Mouse (Mus musculus): ENCODE measurements around the gene Gm17428.

DNA sequence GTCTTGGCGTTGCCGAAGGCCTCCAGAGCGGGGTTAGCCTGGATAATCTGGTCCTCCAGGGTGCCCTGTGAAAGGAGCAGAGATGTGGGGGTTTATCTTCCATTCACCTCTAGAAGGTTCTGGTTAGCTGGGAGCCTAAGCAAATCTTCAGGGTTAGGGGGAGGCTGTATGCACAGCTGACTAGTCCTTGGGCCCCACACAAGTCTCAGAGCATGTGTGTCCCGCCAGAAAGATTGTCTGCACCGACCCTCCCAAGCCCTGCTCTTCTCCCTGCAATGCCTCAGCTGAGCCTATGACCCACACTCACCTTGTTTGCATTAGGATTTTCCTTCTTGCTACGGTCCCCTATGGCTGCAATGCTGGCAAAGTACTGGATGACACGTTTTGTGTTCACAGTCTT, 14.0 kb upstream of the Gm17428 start:
- no peak for TF ChIP-seq POLR2A (IDR thresholded peaks at IDR 0.05; ENCODE audit: borderline replicate concordance, control insufficient read depth, low read depth, low read length)
- no peak for TF ChIP-seq CTCF (IDR thresholded peaks at IDR 0.05; ENCODE audit: control insufficient read depth, insufficient read depth, low read length)
